Mouse (Mus musculus) kidney, adult 11 months (tissue): ENCODE results near the gene Lrrc23.
"Not testable (repeated sequence)": the region's sequence is repeated elsewhere in the genome, so short reads cannot be mapped to it uniquely, and the experiment has no call there.

Experiments
- DNase-seq: peaks from one replicate; pipeline ENCODE4 v3.0.0; 2022

Gene Lrrc23

GRCm38 (mm10) chr6:124807366-124807765 is 27.8 kb upstream of the Lrrc23 start:
- DNase-seq, result no peak

GRCm38 (mm10) chr6:124806446-124807140 is 27.1 kb upstream of the Lrrc23 start:
- no peak for DNase-seq

- DNase-seq, result peak; percentile 95
These were observed 26.1 kb upstream of the Lrrc23 start for GRCm38 (mm10) chr6:124805341-124806321.

GRCm38 (mm10) chr6:124804341-124804740 is 24.8 kb upstream of the Lrrc23 start:
- no peak for DNase-seq

- DNase-seq, result not testable (repeated sequence)
These were observed 24.2 kb upstream of the Lrrc23 start for GRCm38 (mm10) chr6:124803691-124804090.

GRCm38 (mm10) chr6:124803061-124803460 is 23.5 kb upstream of the Lrrc23 start:
- DNase-seq, result no peak

GRCm38 (mm10) chr6:124802400-124802799 is 22.9 kb upstream of the Lrrc23 start:
- DNase-seq, result not testable (repeated sequence)

GRCm38 (mm10) chr6:124796200-124796599 is 16.7 kb upstream of the Lrrc23 start:
- DNase-seq, result no peak

GRCm38 (mm10) chr6:124795781-124796180 is 16.3 kb upstream of the Lrrc23 start:
- peak; percentile 62 for DNase-seq

- peak; percentile 35 for DNase-seq
These were observed 12.4 kb upstream of the Lrrc23 start for GRCm38 (mm10) chr6:124791911-124792310.

- DNase-seq, result no peak
These were observed 10.6 kb upstream of the Lrrc23 start for GRCm38 (mm10) chr6:124790121-124790520.

- DNase-seq, result no peak
These were observed 10.0 kb upstream of the Lrrc23 start for GRCm38 (mm10) chr6:124789519-124789918.

- DNase-seq, result no peak
These were observed 8.2 kb upstream of the Lrrc23 start for GRCm38 (mm10) chr6:124787722-124788121.

GRCm38 (mm10) chr6:124786756-124787420 is 7.4 kb upstream of the Lrrc23 start:
- peak; percentile 52 for DNase-seq

- no peak for DNase-seq
These were observed 2.9 kb upstream of the Lrrc23 start for GRCm38 (mm10) chr6:124782436-124782835.

GRCm38 (mm10) chr6:124780917-124781316 is 1.4 kb upstream of the Lrrc23 start:
- DNase-seq, result no peak

GRCm38 (mm10) chr6:124779984-124780416 is 473 bp upstream of the Lrrc23 start:
- no peak for DNase-seq

- DNase-seq, result no peak
These were observed 9.0 kb downstream of the Lrrc23 start for GRCm38 (mm10) chr6:124770511-124770910.

- no peak for DNase-seq
These were observed 9.5 kb downstream of the Lrrc23 start for GRCm38 (mm10) chr6:124770013-124770412.

- DNase-seq, result no peak
These were observed 10.3 kb downstream of the Lrrc23 start, which contains the start of gene Eno2 for GRCm38 (mm10) chr6:124769101-124769765. Gene Eno2, minus strand, starts transcription at chr6:124769673.

GRCm38 (mm10) chr6:124768704-124769044 is 10.9 kb downstream of the Lrrc23 start:
- no peak for DNase-seq

- no peak for DNase-seq
These were observed 11.4 kb downstream of the Lrrc23 start for GRCm38 (mm10) chr6:124767920-124768703.
